Comparison of ENCODE assay signal across 8 mouse cellular contexts in the genomic region with DNA sequence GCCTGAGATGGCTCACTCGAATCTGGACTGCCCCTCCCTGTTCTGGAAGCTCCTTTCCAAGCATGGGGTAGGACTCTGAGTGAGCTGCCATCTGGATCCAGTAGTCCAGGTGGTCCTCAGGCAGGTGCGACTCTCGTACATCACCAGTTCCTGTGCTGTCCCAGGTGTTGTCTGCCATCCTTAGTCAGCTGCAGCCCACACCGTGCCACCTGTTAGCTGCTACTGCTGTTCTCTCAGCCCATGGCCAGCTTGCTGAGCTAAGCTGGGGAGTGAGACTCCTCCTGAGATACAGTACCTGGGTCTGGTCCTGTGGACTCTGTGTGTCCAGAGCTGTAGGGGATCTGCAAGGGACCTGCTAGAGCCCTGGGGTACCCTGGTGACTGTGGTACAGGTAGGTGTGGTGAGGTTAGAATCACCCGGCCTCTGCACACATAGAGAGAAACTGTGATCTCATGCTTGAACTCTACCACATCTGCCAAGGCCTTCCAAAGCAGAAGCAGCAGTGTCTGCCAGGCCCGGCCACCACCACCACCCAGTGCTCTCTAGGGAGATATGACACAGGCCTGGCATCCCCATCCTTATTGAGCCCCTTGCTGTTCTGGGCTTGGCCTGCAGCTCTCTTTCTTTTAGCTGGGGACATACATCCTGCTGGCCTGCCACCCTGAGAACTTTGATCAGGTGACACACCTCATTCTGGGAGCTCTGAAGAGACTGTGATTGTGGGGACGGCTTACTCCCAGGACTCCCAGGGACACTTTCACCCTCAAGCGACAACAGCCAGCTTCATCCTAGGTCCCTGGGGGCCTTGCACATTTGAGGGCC. TPM values are rescaled to one million over a fixed set of nuclear protein-coding genes. Genes with fewer than 3 reads are reported as not detected.
DNase-seq lines count a peak whose midpoint lies in the region; ATAC-seq and TF ChIP-seq lines count a peak whose summit lies in the region.

No protein-coding gene starts in this region.

- H3K4me3 ChIP-seq in forebrain, embryonic 14.5 days (ENCODE audit: low read depth, low read length), result no peak overlapping the region
- H3K4me3 ChIP-seq in macrophage (ENCODE audit: inconsistent target), result no peak overlapping the region
- no peak overlapping the region for H3K4me3 ChIP-seq in liver, postnatal 0 days (ENCODE audit: low read depth, low read length)

- peaks cover 69% of the 10 kb centered on the region for H3K4me1 ChIP-seq in forebrain, embryonic 14.5 days (ENCODE audit: control insufficient read depth, insufficient read depth, low read length)
- H3K4me1 ChIP-seq in liver, postnatal 0 days (ENCODE audit: insufficient read depth), result peaks cover 26% of the 10 kb centered on the region

- peaks cover 27% of the 10 kb centered on the region for H3K36me3 ChIP-seq in forebrain, embryonic 14.5 days (ENCODE audit: control insufficient read depth, insufficient read depth, low read length)
- H3K36me3 ChIP-seq in macrophage (ENCODE audit: inconsistent target), result peaks cover 14% of the 10 kb centered on the region; the same call in 1 of the 2 replicates
- no peaks in the 10 kb centered on the region for H3K36me3 ChIP-seq in liver, postnatal 0 days (replicated peaks; ENCODE audit: insufficient read depth, low read length)

- no peaks in the 10 kb centered on the region for H3K9me3 ChIP-seq in forebrain, embryonic 14.5 days (replicated peaks; ENCODE audit: control insufficient read depth, low read length)
- no peaks in the 10 kb centered on the region for H3K9me3 ChIP-seq in liver, postnatal 0 days (ENCODE audit: low read length)

- no peak for TF ChIP-seq EP300 in liver, postnatal 0 days (IDR thresholded peaks at IDR 0.05; ENCODE audit: low read depth)

- peak overlapping the region; percentile 63 for H3K27ac ChIP-seq in forebrain, embryonic 14.5 days (ENCODE audit: low read depth, low read length)
- peak overlapping the region; percentile 94 for H3K27ac ChIP-seq in macrophage
- no peak overlapping the region for H3K27ac ChIP-seq in liver, postnatal 0 days (ENCODE audit: low read depth)

- H3K79me2 ChIP-seq in macrophage (ENCODE audit: inconsistent target), result peaks cover 51% of the 10 kb centered on the region; the same call in 1 of the 2 replicates

- 71% methylated on average over 8 of the region's 8 CpGs for WGBS in forebrain, embryonic 14.5 days
- WGBS in macrophage (ENCODE audit: missing documents), result 85% methylated on average over 8 of the region's 8 CpGs
- WGBS in liver, postnatal 0 days (ENCODE audit: insufficient replicate concordance), result 74% methylated on average over 8 of the region's 8 CpGs

- ATAC-seq in forebrain, embryonic 14.5 days, result no peak
- no peak for ATAC-seq in liver, postnatal 0 days

- DNase-seq in cerebellum, adult 8-10 months, result peak; percentile 35
- DNase-seq in cerebellum, postnatal 4 days (ENCODE audit: low spot score in 2 of 2), result no peak
- DNase-seq in 3134 (ENCODE audit: extremely low read depth, insufficient read length, low spot score), result peak; percentile 69
- DNase-seq in forebrain, embryonic 14.5 days (ENCODE audit: low spot score), result no peak
- no peak for DNase-seq in liver, postnatal 0 days
- no peak for DNase-seq in left cerebral cortex, adult 9 months (ENCODE audit: low spot score in 2 of 2)
- DNase-seq in ovary, postnatal 14 days (ENCODE audit: low spot score), result no peak

- no peak for TF ChIP-seq CTCF in liver, postnatal 0 days (IDR thresholded peaks at IDR 0.05; ENCODE audit: low read depth)

- H3K9ac ChIP-seq in forebrain, embryonic 14.5 days (ENCODE audit: low read length), result peak overlapping the region; percentile 1; the same call in 1 of the 2 replicates
- no peak overlapping the region for H3K9ac ChIP-seq in liver, postnatal 0 days (replicated peaks)

- H3K27me3 ChIP-seq in forebrain, embryonic 14.5 days (replicated peaks; ENCODE audit: control insufficient read depth, insufficient read depth, low read length), result no peaks in the 10 kb centered on the region
- 0 out of 2 replicates have a peak, but pooled peaks cover 4% of the 10 kb centered on the region for H3K27me3 ChIP-seq in liver, postnatal 0 days (ENCODE audit: insufficient read depth, low read length)

- no peak overlapping the region; the same call in 1 of the 2 replicates for H3K4me2 ChIP-seq in forebrain, embryonic 14.5 days (ENCODE audit: low read length)
- no peak overlapping the region for H3K4me2 ChIP-seq in liver, postnatal 0 days (ENCODE audit: low read depth, low read length)

RNA-seq across cellular contexts. Expression of a gene that starts 25.0 kb away (rescaled TPM):
- polyA plus RNA-seq in forebrain, embryonic 14.5 days (2014; fragmentation: Nextera tagmentation; extraction: Ambion mirVana), result not detected in 2 replicates
- total RNA-seq in macrophage (2018; cell fraction: chromatin; rRNA removed), result not detected
- total RNA-seq in macrophage (2018; cell fraction: cytosol; rRNA removed), result not detected
- total RNA-seq in macrophage (2018; cell fraction: nucleus; rRNA removed), result under 1 TPM in 1 of 26 experiments, not detected in 25; 0.30 TPM
- not detected in 3 replicates for polyA plus RNA-seq in macrophage (2018)
- 4.7 TPM in 1 of 2 replicates, not detected in the other for polyA plus RNA-seq in liver, postnatal 0 days (2015; fragmentation: Nextera tagmentation; extraction: Ambion mirVana)

RNA-seq across cellular contexts. Expression of a gene that starts 25.3 kb away (rescaled TPM):
- 63.3 and 82.1 TPM in 2 replicates for polyA plus RNA-seq in forebrain, embryonic 14.5 days (2014; fragmentation: Nextera tagmentation; extraction: Ambion mirVana)
- total RNA-seq in macrophage (2018; cell fraction: chromatin; rRNA removed), result 100 to 1,000 TPM in 22 of 26 experiments, 10 to 100 TPM in 4; 69.8 to 589 (median 271) TPM
- 100 to 1,000 TPM in 7 of 26 experiments, 10 to 100 TPM in 19; 32.4 to 202 (median 56.7) TPM for total RNA-seq in macrophage (2018; cell fraction: cytosol; rRNA removed)
- total RNA-seq in macrophage (2018; cell fraction: nucleus; rRNA removed), result 100 to 1,000 TPM in 18 of 26 experiments, 10 to 100 TPM in 8; 44.8 to 496 (median 216) TPM
- 13.9 to 47.0 TPM (median 37.1 TPM) in 3 replicates for polyA plus RNA-seq in macrophage (2018)
- 1.8 TPM in 2 replicates for polyA plus RNA-seq in liver, postnatal 0 days (2015; fragmentation: Nextera tagmentation; extraction: Ambion mirVana)

RNA-seq across cellular contexts. Expression of a gene that starts 32.3 kb away (rescaled TPM):
- polyA plus RNA-seq in forebrain, embryonic 14.5 days (2014; fragmentation: Nextera tagmentation; extraction: Ambion mirVana), result 0.94 TPM in 1 of 2 replicates, not detected in the other
- total RNA-seq in macrophage (2018; cell fraction: chromatin; rRNA removed), result 10 to 100 TPM in 15 of 26 experiments, 1 to 10 TPM in 5, not detected in 6; 3.8 to 89.4 (median 24.4) TPM
- total RNA-seq in macrophage (2018; cell fraction: cytosol; rRNA removed), result 10 to 100 TPM in 16 of 26 experiments, 1 to 10 TPM in 10; 4.9 to 36.0 (median 13.7) TPM
- 10 to 100 TPM in 23 of 26 experiments, 1 to 10 TPM in 3; 6.2 to 77.9 (median 17.8) TPM for total RNA-seq in macrophage (2018; cell fraction: nucleus; rRNA removed)
- 4.6 to 7.7 TPM (median 6.7 TPM) in 3 replicates for polyA plus RNA-seq in macrophage (2018)
- polyA plus RNA-seq in liver, postnatal 0 days (2015; fragmentation: Nextera tagmentation; extraction: Ambion mirVana), result 1.5 and 1.9 TPM in 2 replicates

RNA-seq across cellular contexts. Expression of a gene that starts 41.5 kb away (rescaled TPM):
- polyA plus RNA-seq in forebrain, embryonic 14.5 days (2014; fragmentation: Nextera tagmentation; extraction: Ambion mirVana), result 0.22 and 0.33 TPM in 2 replicates
- total RNA-seq in macrophage (2018; cell fraction: chromatin; rRNA removed), result 10 to 100 TPM in 19 of 26 experiments, 1 to 10 TPM in 7; 1.7 to 70.8 (median 12.5) TPM
- 10 to 100 TPM in 25 of 26 experiments, 1 to 10 TPM in 1; 10.0 to 56.7 (median 21.5) TPM for total RNA-seq in macrophage (2018; cell fraction: cytosol; rRNA removed)
- 10 to 100 TPM in 25 of 26 experiments, 1 to 10 TPM in 1; 9.4 to 81.2 (median 27.4) TPM for total RNA-seq in macrophage (2018; cell fraction: nucleus; rRNA removed)
- polyA plus RNA-seq in macrophage (2018), result 5.3 to 10.9 TPM (median 10.7 TPM) in 3 replicates
- polyA plus RNA-seq in liver, postnatal 0 days (2015; fragmentation: Nextera tagmentation; extraction: Ambion mirVana), result 0.56 and 0.64 TPM in 2 replicates

RNA-seq across cellular contexts. Expression of a gene that starts 45.3 kb away (rescaled TPM):
- 20.5 and 28.6 TPM in 2 replicates for polyA plus RNA-seq in forebrain, embryonic 14.5 days (2014; fragmentation: Nextera tagmentation; extraction: Ambion mirVana)
- total RNA-seq in macrophage (2018; cell fraction: chromatin; rRNA removed), result 10 to 100 TPM; 12.5 to 34.3 (median 22.0) TPM
- 10 to 100 TPM in 24 of 26 experiments, 1 to 10 TPM in 2; 9.4 to 14.0 (median 11.9) TPM for total RNA-seq in macrophage (2018; cell fraction: cytosol; rRNA removed)
- total RNA-seq in macrophage (2018; cell fraction: nucleus; rRNA removed), result 10 to 100 TPM in 25 of 26 experiments, 1 to 10 TPM in 1; 8.8 to 26.6 (median 17.7) TPM
- polyA plus RNA-seq in macrophage (2018), result 10.4 to 14.6 TPM (median 10.5 TPM) in 3 replicates
- 4.5 and 5.8 TPM in 2 replicates for polyA plus RNA-seq in liver, postnatal 0 days (2015; fragmentation: Nextera tagmentation; extraction: Ambion mirVana)

Comparison
In these comparisons a context has a peak if more than half of its experiments do, and no peak if none do; other contexts are left out.
1. DNase-seq: peak in cerebellum, adult 8-10 months (single experiment) and 3134 (single experiment); none in cerebellum, postnatal 4 days (0 of 2), forebrain, embryonic 14.5 days (single experiment), liver, postnatal 0 days (single experiment), left cerebral cortex, adult 9 months (0 of 2) and ovary, postnatal 14 days (single experiment).